Mouse (Mus musculus) myocyte (in vitro differentiated cells): ENCODE data around the gene Sec14l3.

Source experiments
- POLR2A ChIP-seq: IDR thresholded peaks from one replicate; pipeline ENCODE4 v1.6.1; 2011; ENCODE audit warnings: low read depth, mild to moderate bottlenecking, control low read depth, moderate library complexity; ENCODE audit not compliant: insufficient read length
- TCF3 ChIP-seq: IDR thresholded peaks from one replicate; pipeline ENCODE4 v1.6.1; 2011; ENCODE audit warnings: low read depth, control low read depth; ENCODE audit not compliant: insufficient read length

GRCm38 (mm10) chr11:4043081-4043480 is 21.6 kb upstream of the Sec14l3 start:
- TF ChIP-seq POLR2A = no peak
- no peak for TF ChIP-seq TCF3
